Mouse (Mus musculus) embryo, embryonic 11.5 days (tissue): Measurements from ENCODE around the gene Nt5dc2.

Source experiments
- DNase-seq: peaks from one replicate; pipeline ENCODE4 v3.0.0-alpha.2; 2012; ENCODE audit warnings: low read depth, low spot score

Nt5dc2 gene

GRCm38 (mm10) chr14:31168425-31168824 lies 37.6 kb downstream of the Nt5dc2 start, which contains the start of gene Stab1:
Stab1 (minus strand) TSS chr14:31168641.
- no peak for DNase-seq

GRCm38 (mm10) chr14:31169508-31169907 lies 38.7 kb downstream of the Nt5dc2 start:
- no peak for DNase-seq

- no peak for DNase-seq
These were observed 40.1 kb downstream of the Nt5dc2 start for GRCm38 (mm10) chr14:31170963-31171362.

GRCm38 (mm10) chr14:31171386-31171785 lies 40.5 kb downstream of the Nt5dc2 start:
- no peak for DNase-seq

- DNase-seq, result no peak
These were observed 41.0 kb downstream of the Nt5dc2 start for GRCm38 (mm10) chr14:31171821-31172220.

GRCm38 (mm10) chr14:31172781-31173455 lies 42.1 kb downstream of the Nt5dc2 start:
- DNase-seq, result no peak

- no peak for DNase-seq
These were observed 42.7 kb downstream of the Nt5dc2 start for GRCm38 (mm10) chr14:31173537-31173936.

GRCm38 (mm10) chr14:31177287-31177686 lies 46.4 kb downstream of the Nt5dc2 start:
- DNase-seq, result no peak

GRCm38 (mm10) chr14:31177715-31178114 lies 46.9 kb downstream of the Nt5dc2 start:
- no peak for DNase-seq

GRCm38 (mm10) chr14:31179677-31180365 lies 49.0 kb downstream of the Nt5dc2 start:
- no peak for DNase-seq

GRCm38 (mm10) chr14:31181512-31181911 lies 50.7 kb downstream of the Nt5dc2 start:
- no peak for DNase-seq

- DNase-seq, result no peak
These were observed 52.0 kb downstream of the Nt5dc2 start for GRCm38 (mm10) chr14:31182786-31183290.

GRCm38 (mm10) chr14:31183541-31183940 lies 52.7 kb downstream of the Nt5dc2 start:
- DNase-seq, result no peak

GRCm38 (mm10) chr14:31184195-31184594 lies 53.3 kb downstream of the Nt5dc2 start:
- DNase-seq, result no peak

- no peak for DNase-seq
These were observed 55.8 kb downstream of the Nt5dc2 start for GRCm38 (mm10) chr14:31186656-31187055.
